Mouse (Mus musculus): ENCODE data around the gene Arhgap35. TPM values are rescaled to one million over a fixed set of nuclear protein-coding genes. Genes with fewer than 3 reads are reported as not detected.

The Arhgap35 gene
- polyA plus RNA-seq, 1 experiment from 2014 or later, result 23.6 TPM

DNA sequence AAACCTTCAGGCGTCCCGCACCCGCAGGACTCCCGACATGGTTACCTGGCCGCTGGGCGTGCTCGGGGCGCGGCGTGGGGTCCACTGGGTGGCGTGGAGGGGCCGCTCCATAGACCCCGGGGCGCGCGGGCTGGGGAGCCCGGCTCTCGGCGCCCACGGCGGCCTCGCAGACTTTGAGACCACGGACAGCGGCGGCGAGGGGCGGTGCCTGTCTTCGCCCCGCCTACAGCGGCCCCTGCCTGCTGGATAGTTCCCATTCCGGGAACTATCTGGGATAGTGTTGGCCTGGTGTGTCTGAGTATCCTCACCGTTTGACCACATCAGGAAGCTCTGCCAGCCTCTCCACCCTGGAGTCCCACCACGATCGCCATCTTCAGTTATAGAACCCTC, 138.2 kb downstream of the Arhgap35 start:
- Histone ChIP-seq H3K4me3 (peak overlapping the region; percentile 33), H3K4me2 (peak overlapping the region; percentile 54)
- 4% methylated on average over 34 of the region's 34 CpGs for whole genome bisulfite sequencing

DNA sequence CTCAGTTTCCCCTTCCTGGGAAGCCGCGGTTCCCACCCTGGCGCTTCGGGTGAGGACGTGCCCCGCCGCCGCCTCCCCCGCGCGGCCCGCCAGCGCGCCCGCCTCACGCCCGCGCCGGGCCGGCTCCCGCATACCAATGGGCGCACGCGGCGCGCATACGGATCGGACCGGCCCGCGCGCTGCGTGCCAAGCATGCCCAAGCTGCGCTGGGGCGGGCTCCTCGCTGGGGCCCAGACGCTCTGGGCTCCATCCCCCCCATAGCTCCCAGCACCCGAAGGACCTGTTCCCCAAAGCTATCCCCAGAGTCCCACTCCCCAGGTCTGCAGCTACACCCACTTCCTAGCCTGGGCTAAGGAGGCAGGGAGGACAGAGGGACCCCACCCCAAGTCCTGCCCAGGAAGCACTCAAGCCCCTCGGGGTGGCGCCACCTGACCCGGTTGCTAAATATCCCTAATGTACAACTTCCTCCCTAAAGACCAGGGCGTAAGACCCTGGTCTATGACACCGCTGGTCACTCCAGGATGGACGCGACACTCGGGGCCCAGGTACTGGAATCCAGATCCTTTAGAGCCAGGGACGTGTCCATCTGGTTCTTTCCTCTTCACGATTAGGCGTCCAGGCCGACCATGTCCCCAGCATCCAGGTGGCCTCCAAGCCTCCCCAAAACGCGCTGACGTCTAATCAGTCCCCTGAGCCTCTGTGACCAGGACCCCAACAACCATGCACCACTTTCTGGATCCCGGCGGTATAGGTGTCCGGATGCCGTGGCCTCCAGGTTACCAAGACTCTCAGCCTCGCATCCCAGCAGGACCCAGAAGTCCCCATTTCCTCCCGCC, 138.8 kb downstream of the Arhgap35 start:
- Histone ChIP-seq H3K4me3 (peak overlapping the region; percentile 33), H3K36me3 (no peaks in the 10 kb centered on the region), H3K9me3 (peaks cover 4% of the 10 kb centered on the region; the same call in 1 of the 2 replicates), H3K27me3 (peaks cover 73% of the 10 kb centered on the region), H3K4me1 (peaks cover 17% of the 10 kb centered on the region), H3K9ac (0 out of 2 replicates have a peak overlapping the region, but pooled peaks have one; percentile 40), H3K4me2 (peak overlapping the region; percentile 54), H3K27ac (no peak overlapping the region)
- ATAC-seq (ENCODE audit: insufficient number of reproducible peaks, insufficient read depth, low FRiP score, low TSS enrichment, low read depth), result no peak
- WGBS, result under 1% methylated on average over 59 of the region's 59 CpGs

More for the DNA sequence above, 138.2 kb downstream of the Arhgap35 start:
- Histone ChIP-seq H3K27ac (no peak overlapping the region), H3K36me3 (no peaks in the 10 kb centered on the region), H3K27me3 (peaks cover 67% of the 10 kb centered on the region), H3K4me1 (peaks cover 17% of the 10 kb centered on the region), H3K9ac (no peak overlapping the region), H3K9me3 (peaks cover 4% of the 10 kb centered on the region; the same call in 1 of the 2 replicates)
- no peak for ATAC-seq (ENCODE audit: insufficient number of reproducible peaks, insufficient read depth, low FRiP score, low TSS enrichment, low read depth)

DNA sequence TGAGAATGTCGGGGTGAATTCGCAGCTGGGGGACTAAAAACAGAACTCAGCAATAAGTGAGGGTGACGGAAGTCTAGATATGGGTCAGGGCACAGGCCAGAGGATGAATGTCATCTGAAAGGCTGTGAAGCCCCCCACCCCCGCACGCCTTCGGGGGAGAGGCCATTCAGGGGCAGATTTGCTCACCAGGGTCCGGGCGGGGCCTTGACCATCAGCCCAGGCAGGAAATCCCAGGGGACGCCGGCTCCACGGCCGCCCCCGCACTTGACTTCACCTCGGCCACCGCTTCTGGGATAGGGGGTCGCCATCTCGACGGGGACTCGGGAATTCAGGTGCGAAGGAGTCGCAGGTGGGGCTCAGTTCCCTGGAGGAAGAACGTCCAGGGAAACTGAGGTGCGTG, 139.5 kb downstream of the Arhgap35 start:
- H3K9me3 ChIP-seq, result peaks cover 4% of the 10 kb centered on the region; the same call in 1 of the 2 replicates
- WGBS, result 3% methylated on average over 23 of the region's 23 CpGs
- no peak overlapping the region for H3K27ac ChIP-seq
- H3K27me3 ChIP-seq, result peaks cover 79% of the 10 kb centered on the region
- H3K36me3 ChIP-seq, result no peaks in the 10 kb centered on the region
- no peak for ATAC-seq (ENCODE audit: insufficient number of reproducible peaks, insufficient read depth, low FRiP score, low TSS enrichment, low read depth)
- peak overlapping the region; percentile 54 for H3K4me2 ChIP-seq
- peaks cover 17% of the 10 kb centered on the region for H3K4me1 ChIP-seq
- 0 out of 2 replicates have a peak overlapping the region, but pooled peaks have one; percentile 40 for H3K9ac ChIP-seq
- peak overlapping the region; percentile 33 for H3K4me3 ChIP-seq

DNA sequence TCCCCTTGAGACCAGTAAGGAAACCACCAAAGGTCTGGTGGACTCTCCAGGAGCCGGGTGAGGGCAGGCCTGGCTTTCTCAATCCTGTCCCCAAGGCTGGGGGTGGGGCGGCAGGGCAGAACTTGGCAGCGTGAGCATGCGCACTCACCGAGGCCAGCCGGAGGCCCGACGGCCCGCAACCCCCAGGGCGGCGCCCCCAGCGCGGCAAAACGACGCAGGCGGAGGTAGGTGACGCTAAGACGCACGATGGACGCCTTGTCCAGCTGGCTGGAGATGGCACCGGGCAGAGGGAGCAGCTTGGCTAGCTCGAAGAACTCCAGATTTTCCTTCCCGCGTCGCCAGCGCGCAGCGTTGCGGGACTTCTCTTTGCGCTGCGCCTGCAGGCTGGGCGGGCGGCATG, 140.3 kb downstream of the Arhgap35 start:
- Histone ChIP-seq H3K27me3 (peaks cover 88% of the 10 kb centered on the region), H3K9ac (peak overlapping the region; percentile 36; the same call in 1 of the 2 replicates), H3K27ac (no peak overlapping the region), H3K4me1 (peaks cover 17% of the 10 kb centered on the region), H3K4me3 (peak overlapping the region; percentile 31), H3K4me2 (peak overlapping the region; percentile 44), H3K36me3 (no peaks in the 10 kb centered on the region), H3K9me3 (peaks cover 4% of the 10 kb centered on the region; the same call in 1 of the 2 replicates)
- ATAC-seq (ENCODE audit: insufficient number of reproducible peaks, insufficient read depth, low FRiP score, low TSS enrichment, low read depth), result no peak
- 7% methylated on average over 33 of the region's 33 CpGs for WGBS

DNA sequence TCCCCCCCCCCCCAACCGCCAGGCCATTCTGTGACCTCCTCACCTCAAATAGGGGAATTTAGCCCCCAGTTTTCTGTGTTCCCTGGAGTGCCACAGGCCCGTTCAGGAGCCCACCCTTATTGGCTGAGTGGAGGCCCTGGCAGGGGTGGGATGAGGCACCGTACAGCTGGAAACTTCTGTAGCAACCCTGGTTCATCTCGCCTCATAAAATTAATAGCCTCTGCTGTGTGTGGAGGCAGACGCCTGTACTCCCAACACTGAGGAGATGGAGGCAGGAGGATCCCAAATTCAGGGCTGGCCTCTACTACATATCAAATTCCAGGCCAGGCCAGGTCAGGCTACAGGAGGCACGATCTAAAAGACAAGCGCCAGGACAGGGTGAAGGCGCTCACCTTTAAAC, 140.9 kb downstream of the Arhgap35 start:
- H3K4me3 ChIP-seq, result no peak overlapping the region
- H3K9me3 ChIP-seq, result peaks cover 4% of the 10 kb centered on the region; the same call in 1 of the 2 replicates
- no peak for ATAC-seq (ENCODE audit: insufficient number of reproducible peaks, insufficient read depth, low FRiP score, low TSS enrichment, low read depth)
- WGBS, result 53% methylated on average over 8 of the region's 8 CpGs
- H3K4me2 ChIP-seq, result no peak overlapping the region
- no peaks in the 10 kb centered on the region for H3K36me3 ChIP-seq
- peaks cover 17% of the 10 kb centered on the region for H3K4me1 ChIP-seq
- H3K27me3 ChIP-seq, result peaks cover 93% of the 10 kb centered on the region
- no peak overlapping the region for H3K9ac ChIP-seq
- no peak overlapping the region for H3K27ac ChIP-seq

DNA sequence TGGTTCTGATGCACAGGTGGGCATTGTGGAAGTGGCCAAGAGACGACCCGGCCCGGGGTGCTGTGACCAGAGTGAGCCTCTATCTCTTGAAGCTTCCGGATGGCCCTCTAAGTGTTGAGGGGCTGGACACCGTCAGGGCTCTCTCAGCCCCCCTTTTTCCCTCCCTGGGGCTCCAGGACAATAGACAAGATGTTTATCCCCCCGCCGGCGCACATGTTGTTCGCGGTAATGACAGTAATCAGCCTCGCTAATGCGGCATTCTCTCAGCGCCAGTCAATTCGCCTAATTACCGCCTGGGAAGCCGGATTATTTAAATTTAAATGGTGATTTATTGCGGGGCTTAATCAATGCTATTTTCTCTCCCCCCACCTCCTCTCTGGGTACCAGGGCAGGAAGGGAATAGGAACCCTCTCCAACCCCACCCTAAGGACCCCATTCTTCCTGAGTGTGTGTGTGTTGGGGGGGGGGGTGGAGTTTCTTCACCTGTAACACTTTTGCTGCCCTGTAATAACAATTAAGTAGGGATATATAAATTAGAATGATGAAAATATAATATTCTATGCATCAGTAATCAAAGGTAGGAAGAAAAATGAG, 142.6 kb downstream of the Arhgap35 start:
- Histone ChIP-seq H3K27ac (no peak overlapping the region), H3K27me3 (peaks cover 92% of the 10 kb centered on the region), H3K9ac (no peak overlapping the region), H3K4me1 (peaks cover 17% of the 10 kb centered on the region), H3K9me3 (peaks cover 3% of the 10 kb centered on the region; the same call in 1 of the 2 replicates), H3K36me3 (no peaks in the 10 kb centered on the region), H3K4me2 (no peak overlapping the region), H3K4me3 (no peak overlapping the region)
- WGBS, result 6% methylated on average over 17 of the region's 17 CpGs
- no peak for ATAC-seq (ENCODE audit: insufficient number of reproducible peaks, insufficient read depth, low FRiP score, low TSS enrichment, low read depth)

DNA sequence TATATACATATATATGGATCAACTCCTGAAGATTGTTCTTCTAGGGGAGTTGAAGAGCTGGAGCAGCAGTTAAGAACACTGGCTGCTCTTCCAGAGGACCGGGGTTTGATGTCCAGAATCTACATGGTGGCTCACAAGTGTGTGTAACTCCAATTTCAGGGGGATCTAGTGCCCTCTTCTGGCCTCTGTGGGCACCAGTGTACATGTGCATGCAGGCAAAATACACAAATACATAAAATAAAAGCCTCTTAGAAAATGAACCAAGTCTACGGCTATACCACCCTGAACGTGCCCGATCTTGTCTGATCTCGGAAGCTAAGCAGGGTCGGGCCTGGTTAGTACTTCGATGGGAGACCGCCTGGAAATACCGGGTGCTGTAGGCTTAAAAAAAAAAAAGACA, 143.2 kb downstream of the Arhgap35 start:
- ATAC-seq (ENCODE audit: insufficient number of reproducible peaks, insufficient read depth, low FRiP score, low TSS enrichment, low read depth), result no peak
- H3K4me3 ChIP-seq, result no peak overlapping the region
- 37% methylated on average over 9 of the region's 9 CpGs for WGBS

DNA sequence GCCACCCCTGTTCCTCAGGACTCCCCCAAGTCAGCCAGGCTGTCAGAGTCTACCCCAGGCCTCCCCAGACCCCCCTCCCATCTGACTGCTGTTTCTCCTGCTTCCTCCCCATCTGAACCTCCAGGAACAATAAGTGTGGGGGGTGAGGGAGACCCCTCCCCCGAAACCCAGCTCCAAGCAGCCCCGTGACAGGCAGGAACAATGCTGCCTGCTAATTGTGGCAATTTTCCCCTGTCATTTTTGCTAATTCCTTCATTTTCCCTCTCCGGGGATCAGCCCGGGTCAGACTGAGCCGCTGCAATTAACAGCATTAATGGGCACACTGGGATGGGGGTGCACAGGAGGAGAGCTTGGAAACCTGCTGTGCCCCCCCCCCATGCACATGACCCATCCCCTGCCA, 146.7 kb downstream of the Arhgap35 start:
- no peaks in the 10 kb centered on the region for H3K9me3 ChIP-seq
- no peak for ATAC-seq (ENCODE audit: insufficient number of reproducible peaks, insufficient read depth, low FRiP score, low TSS enrichment, low read depth)
- no peak overlapping the region for H3K4me3 ChIP-seq
- H3K36me3 ChIP-seq, result no peaks in the 10 kb centered on the region
- no peaks in the 10 kb centered on the region; the same call in 1 of the 2 replicates for H3K4me1 ChIP-seq
- H3K9ac ChIP-seq, result no peak overlapping the region
- no peak overlapping the region for H3K4me2 ChIP-seq
- peaks cover 56% of the 10 kb centered on the region for H3K27me3 ChIP-seq
- WGBS, result 9% methylated on average over 5 of the region's 5 CpGs
- no peak overlapping the region for H3K27ac ChIP-seq

More for the DNA sequence above, 143.2 kb downstream of the Arhgap35 start:
- Histone ChIP-seq H3K9ac (no peak overlapping the region), H3K4me1 (peaks cover 17% of the 10 kb centered on the region), H3K27me3 (peaks cover 86% of the 10 kb centered on the region), H3K4me2 (no peak overlapping the region), H3K9me3 (no peaks in the 10 kb centered on the region; the same call in 1 of the 2 replicates), H3K27ac (no peak overlapping the region), H3K36me3 (no peaks in the 10 kb centered on the region)

DNA sequence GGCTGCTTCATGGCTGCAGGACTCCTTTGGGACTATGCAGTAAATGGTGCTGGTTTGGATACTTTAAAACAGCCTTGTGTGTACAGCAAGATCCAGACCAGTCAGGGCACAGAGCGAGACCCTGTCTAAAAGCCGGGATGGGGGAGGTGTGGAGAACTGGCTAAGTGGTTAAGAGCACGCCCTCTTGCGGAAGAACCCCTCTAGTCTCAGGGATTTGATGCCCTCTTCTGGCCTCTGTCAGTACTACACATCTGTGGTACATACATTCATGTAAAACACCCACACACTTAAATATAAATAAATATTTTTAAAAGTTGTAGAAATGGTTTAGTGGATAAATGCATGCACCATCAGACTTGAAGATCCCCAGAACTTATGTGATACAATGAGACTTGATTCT, 148.2 kb downstream of the Arhgap35 start:
- Histone ChIP-seq H3K36me3 (no peaks in the 10 kb centered on the region), H3K9me3 (no peaks in the 10 kb centered on the region), H3K4me3 (no peak overlapping the region), H3K27ac (no peak overlapping the region), H3K27me3 (peaks cover 41% of the 10 kb centered on the region), H3K4me1 (no peaks in the 10 kb centered on the region; the same call in 1 of the 2 replicates), H3K4me2 (no peak overlapping the region), H3K9ac (no peak overlapping the region)
- WGBS, result 68% methylated on average over 4 of the region's 4 CpGs
- ATAC-seq (ENCODE audit: insufficient number of reproducible peaks, insufficient read depth, low FRiP score, low TSS enrichment, low read depth), result no peak

DNA sequence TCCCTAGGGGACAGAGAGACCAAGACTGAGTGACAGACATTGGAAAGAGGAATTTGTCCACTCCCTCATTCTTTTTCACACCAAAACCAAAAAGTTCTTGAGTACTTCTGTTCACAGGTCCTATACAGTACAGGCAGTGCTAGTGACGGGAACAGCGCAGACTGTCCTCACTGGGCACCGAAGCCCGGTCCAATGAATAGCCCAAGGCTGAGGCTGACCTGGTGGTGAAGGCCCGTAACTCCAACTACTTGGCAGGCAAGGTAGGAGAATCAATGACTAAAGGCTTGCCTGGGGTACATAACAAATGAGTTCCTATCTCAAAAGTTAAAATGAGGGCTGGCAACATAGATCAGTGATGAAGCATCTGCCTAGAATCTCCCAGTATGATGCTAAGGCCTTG, 149.2 kb downstream of the Arhgap35 start:
- 87% methylated on average over 5 of the region's 5 CpGs for WGBS
- Histone ChIP-seq H3K9me3 (no peaks in the 10 kb centered on the region), H3K36me3 (no peaks in the 10 kb centered on the region), H3K4me2 (no peak overlapping the region), H3K27ac (no peak overlapping the region), H3K9ac (no peak overlapping the region), H3K4me1 (no peaks in the 10 kb centered on the region; the same call in 1 of the 2 replicates), H3K27me3 (peaks cover 36% of the 10 kb centered on the region), H3K4me3 (no peak overlapping the region)
- no peak for ATAC-seq (ENCODE audit: insufficient number of reproducible peaks, insufficient read depth, low FRiP score, low TSS enrichment, low read depth)

DNA sequence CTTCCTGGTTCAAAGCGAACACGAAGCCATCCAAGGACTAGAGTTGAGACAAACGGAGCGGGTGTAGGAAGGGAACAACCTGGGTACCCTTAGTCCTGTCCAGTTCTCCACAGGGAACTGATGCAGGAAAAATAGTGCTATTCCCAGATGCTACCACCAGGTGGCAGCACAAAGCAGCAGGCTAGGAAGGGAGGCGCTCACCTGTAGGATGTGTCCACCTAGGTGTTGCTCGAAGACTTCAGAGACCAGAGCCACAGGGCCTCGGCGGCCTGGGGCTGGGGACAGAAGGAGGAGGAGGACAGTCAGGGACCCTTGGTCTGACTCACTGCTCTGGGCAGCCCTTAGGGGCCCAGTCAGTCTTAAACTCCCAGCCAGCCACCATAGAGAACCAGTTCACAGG, 149.6 kb downstream of the Arhgap35 start:
- ATAC-seq (ENCODE audit: insufficient number of reproducible peaks, insufficient read depth, low FRiP score, low TSS enrichment, low read depth), result no peak
- Histone ChIP-seq H3K27me3 (peaks cover 33% of the 10 kb centered on the region), H3K36me3 (no peaks in the 10 kb centered on the region), H3K4me3 (no peak overlapping the region), H3K9me3 (no peaks in the 10 kb centered on the region), H3K27ac (no peak overlapping the region), H3K4me1 (no peaks in the 10 kb centered on the region; the same call in 1 of the 2 replicates), H3K4me2 (no peak overlapping the region), H3K9ac (no peak overlapping the region)
- WGBS, result 6% methylated on average over 8 of the region's 8 CpGs

All from embryonic facial prominence, embryonic 13.5 days (tissue).